Mouse (Mus musculus) lung, postnatal 10 days (tissue): Measurements from ENCODE around the gene Spint5.

Experiments used
- DNase-seq: peaks from one replicate; pipeline ENCODE4 v3.0.0; 2021

Gene Spint5

DNA sequence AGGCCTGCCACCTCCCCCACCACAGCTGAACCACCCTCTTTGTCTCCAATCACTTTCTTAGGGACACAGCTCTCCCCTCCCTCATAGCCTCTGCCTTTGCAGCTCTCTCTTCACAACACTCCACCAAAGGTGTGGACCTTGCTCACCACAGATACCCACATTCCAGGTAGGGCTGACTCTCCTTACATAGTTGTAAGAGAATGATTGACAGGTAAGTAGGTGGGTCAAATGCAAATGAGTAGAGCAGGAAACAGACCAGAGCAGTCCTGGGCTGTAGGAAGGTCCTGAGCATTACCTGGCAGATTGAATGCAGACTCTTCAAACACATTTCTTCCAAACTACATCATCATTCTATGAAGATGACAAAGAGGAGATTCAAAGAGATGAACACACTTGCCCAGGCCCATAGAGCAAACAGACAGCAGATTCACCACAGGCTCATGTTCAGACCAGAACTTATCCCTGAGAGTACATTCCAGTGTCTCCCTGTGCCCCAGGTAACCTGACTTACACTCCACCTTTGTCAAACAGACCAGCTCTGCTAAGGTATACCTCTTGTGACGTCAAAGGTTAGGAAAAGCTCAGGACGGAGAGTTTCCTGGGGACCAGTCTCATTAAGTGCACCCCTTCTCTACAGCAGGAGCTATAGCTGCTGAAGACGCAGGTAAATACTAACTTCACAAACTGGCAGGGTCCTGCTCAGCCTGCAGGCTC lies 22.4 kb downstream of the Spint5 start:
- peak; percentile 11 for DNase-seq

DNA sequence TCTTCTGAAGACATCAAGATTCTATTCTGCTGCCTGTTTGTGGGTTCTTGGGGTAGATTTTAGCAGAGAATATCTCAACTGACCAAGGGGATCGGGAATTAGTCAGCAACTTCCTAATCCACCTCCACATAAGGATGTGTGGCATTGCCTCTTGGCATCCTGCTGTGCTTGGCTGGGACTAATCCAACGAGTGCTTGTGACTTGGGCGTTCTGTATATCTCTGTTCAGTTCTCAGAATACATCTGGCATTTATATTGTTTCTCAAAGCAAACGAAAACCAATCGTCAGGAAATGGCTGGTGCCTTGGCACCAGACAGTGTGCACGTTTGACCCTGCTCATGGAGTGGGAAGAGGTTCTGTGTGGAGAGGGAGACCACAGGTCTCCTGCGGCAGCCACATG lies 24.8 kb downstream of the Spint5 start:
- no peak for DNase-seq

DNA sequence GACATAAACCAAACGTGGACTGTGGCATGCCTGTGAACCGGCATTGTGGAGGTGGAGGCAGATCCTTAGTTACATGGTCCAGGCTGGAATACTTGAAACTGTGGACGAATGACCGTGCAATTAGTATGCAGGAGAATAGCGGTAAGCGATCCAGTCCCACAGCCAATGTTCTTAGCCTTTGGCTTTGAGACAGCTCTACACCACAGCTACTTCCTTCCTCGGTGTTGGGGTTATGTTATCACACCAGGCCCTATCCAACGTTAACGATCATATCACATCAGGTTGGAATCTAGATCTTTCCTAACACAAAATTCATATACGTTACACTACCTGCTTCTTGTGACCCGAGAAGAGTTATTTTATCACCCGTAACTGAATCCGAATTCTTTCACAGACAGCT lies 29.9 kb downstream of the Spint5 start:
- DNase-seq, result no peak

DNA sequence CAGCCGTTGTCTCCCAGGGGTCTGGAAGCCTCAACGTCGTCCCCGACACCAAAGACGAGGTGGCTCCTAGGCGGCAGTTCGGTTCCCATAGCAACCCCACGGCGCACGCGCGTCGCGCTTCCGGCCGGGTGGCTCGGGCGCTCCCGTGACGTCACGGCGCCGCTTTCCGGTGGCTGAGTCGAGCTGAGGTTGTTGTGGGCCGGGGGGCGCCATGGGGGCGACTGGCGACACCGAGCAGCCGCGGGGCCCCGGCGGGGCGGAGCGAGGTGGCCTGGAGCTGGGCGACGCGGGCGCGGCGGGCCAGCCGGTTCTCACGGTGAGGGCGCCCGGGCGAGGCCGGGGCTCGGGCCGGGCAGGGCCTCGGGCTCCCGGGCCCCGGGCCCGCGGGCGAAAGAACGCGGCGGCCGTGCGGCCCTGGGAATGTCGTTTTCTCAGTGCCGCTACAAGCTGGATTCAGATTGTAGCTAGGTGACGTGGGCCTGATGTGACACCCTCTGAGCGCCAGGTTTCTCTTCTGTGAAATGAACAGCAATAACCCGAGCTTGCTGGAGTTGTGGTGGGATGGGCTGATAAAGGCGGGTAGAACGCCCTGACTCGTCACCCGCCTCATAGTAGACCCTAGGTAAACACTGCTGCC lies 30.9 kb downstream of the Spint5 start, which contains the start of the genes Wfdc3 and Dnttip1:
Gene Wfdc3, minus strand, starts transcription at position 89 of the 637 bp plus-strand sequence.
Gene Dnttip1, plus strand, starts transcription at position 141 of the 637 bp plus-strand sequence.
- peak; percentile 95 for DNase-seq

DNA sequence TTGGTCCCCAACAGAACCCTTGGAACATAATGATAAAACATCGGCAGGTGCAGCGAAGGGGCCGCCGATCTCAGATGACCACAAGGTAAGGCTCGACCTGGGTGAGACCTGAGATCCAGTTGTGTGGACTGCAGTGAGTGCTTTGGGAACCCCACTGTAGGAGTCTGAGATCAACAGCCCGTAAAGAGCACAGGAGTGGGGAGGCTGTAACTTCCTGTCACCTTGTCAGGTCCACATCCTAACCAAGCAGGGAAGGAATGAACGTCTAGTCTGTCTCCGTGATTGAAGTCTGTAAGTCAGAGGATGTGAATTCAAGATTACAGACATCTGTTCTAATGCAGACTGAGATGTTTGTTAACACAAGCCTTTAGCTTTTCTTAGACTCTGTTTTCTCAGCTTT lies 31.6 kb downstream of the Spint5 start:
- no peak for DNase-seq

DNA sequence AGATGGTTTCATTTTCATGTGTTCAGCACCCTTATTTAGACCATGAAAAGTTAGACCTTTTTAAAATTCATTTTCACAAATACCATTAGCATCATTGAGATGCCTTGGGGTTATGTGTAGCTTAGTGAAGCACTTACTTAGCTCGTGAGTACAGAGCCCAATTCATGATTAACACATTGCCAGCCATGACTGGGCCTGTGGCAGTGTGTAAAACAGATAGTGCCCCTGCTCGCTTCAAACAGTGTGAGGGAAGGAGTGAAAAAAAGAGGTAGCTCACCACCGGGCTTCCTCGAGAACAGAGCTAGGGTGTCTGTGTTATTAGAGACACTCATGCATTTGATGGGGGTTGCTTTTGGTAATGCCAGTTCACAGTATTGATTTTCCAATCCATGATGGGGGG lies 33.1 kb downstream of the Spint5 start:
- DNase-seq, result no peak

DNA sequence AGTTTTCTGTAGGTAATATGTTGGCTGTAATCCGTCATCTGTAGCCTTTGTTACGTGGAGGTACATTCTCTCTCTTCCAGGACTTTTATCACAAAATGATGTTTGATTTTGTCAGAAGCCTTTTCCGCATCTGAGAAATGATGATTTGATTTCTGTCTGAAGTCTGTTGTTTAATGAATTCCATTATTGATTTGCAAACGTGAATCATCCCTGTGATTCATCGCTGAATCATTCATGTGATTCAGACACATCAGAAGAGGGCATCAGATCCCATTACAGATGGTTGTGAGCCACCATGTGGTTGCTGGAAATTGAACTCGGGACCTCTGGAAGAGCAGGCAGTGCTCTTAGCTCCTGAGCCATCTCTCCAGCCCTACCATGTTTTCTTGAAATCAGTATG lies 33.9 kb downstream of the Spint5 start:
- no peak for DNase-seq

DNA sequence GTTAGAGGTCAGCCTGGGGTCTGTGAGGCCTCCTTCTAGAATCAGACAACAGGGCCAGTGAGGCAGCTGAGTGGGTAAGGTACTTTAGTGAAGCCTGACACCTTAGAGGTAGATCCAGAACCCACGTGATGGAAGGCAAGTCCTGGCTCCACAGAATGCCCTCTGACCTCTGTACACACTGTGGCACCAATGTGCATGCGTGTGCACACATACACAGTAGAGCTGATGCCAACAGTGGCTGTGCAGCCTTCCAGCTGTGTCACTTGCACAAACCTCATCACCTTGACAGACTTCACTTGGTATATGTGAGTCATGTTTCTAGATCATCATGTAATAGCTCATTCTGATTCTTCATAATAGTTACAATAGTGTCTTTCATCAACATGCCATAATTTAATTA lies 37.3 kb downstream of the Spint5 start:
- no peak for DNase-seq

DNA sequence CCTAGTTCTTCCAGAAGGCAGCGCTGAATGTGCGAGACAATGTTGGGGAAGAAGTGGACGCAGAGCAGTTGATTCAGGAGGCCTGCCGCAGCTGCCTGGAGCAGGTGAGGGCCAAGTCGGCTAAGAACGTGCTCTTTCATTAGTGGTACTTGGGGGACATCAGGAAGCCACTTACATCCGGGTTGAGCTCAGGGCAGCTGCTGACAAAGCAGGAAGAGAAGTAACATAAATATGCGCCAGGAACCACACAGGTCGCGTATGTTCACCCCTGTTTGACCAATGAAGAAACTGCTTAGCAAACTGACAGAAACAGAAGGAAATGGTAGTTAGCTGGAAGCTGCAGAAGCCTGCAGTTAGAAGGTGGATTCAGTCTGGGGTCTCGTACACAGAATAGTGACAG lies 39.0 kb downstream of the Spint5 start:
- no peak for DNase-seq

DNA sequence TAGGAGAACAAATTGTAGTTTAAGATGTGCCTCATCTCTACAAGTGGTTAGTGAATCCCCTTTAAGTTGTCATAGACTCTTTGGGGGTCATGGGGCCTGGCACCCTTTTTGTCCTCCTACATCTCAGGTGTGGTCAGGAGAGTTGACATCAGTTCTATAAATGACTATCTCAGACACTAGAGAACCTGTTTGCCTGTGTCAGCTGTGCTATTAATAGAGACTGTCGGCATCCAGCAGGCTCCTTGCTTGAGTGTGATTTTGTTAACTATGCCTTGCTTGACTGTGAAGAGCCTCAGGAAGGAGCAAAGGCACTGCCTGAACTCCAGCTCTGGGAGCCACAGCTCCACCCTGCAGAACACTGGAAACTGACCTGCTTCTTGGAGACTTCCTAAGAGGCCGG lies 39.7 kb downstream of the Spint5 start:
- DNase-seq, result no peak

DNA sequence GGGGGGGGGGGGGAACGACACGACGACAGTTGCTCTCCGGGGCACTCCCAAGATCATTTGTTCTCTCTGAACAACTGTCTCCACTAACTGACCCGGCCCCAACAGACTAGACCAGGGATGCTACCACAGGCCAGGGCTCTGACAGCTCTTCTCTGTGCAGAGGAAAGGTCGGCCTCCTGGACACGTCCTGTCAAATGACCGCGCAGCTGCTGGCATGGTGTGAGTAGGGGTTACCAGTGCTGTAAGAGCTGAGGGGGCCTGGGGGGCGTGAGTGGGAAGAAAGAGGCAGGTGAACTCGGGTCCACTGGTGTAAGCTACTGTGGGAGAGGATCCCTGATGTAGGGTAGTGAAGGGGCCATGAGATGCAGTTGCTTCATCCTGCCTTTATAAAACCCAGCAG lies 42.7 kb downstream of the Spint5 start:
- DNase-seq, result no peak

DNA sequence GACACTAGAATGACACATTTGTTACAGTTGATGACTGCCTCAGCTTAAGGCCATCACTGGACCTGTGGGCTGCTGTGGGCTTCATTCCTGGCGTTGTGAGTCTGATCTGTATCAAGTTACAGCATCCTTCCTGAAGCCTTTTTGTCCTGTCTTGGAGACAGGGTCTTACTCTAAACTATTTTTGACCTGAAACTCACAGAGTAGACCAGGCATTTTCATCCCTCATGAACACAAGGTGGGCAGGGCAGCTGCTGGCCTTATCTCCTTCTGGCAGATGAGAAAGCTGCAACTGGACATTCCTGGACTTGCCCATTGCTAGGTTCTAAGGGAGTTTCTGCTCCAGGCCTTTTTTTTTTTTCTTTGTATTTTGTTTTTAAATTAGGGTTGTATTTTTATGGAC lies 43.6 kb downstream of the Spint5 start:
- DNase-seq, result no peak

DNA sequence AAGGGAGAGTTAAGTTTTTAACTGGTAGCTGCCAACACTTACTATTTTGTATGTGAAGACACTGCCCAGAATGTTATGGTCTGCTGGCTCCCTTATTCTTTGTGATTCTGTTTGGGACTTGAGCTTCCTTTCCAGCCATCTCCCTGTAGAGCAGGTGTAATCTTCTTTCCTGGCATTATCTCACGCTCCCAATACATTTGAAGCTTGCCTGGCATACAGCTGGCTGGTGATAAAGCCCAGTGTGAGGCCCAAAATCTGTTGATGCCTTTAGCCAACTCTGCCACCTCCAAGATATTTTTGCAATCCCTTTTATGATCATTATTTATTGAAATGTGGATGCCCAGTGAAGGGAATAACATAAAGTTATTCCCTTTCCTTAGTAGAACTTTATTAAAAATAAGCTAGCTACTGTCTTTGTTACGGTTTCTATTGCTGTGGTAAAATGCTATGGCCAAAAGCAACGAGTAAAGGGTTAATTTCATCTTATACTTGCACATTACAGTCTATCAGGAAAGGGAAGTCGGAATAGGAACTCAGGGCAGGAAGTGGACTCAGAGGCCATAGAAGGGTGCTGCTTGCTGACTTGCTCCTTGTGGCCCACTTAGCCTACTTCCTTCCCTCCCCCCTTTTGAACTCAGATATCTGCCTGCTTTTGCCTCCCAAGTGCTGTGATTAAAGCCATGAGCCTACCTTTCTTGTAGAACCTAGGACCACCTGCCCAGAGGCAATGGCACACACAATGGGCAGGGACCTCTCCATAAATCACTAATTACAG lies 45.1 kb downstream of the Spint5 start:
- no peak for DNase-seq

DNA sequence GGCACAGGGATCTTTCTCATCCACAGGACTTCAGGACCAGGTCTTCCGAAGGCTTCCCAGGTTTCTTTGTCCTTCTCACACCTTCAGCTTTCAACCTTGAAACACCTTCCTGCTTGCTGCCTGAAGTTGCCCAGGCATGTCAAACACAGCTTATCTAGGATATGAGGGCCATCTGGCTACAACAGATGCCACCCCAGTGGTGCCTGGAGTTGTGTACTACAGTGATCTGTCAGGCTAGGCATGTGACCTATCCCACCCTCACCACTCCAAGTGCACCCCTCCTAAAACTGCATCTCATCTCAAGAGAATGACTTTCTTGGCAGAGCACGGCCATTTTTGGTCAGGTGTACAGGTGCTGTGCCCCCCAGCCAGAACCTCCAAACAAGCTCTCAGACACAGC lies 46.4 kb downstream of the Spint5 start:
- no peak for DNase-seq

DNA sequence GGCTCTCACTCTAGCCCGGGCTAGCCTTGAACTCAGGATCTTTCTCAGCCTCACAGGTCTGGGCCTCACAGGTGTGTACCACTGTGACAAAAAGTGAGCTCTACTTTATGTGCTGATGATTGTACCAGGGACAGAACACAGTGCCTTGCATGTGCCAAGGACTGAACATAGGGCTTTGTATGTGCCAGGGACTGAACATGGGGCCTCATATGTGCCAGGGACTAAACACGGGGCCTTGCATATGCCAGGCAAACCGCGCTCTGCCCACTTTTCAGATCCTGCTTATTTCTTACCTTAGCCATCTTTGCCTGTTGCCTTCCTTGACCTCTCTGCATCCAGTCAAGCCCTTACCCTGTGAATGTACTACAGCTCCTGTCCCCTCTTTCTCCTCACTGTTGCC lies 46.9 kb downstream of the Spint5 start:
- DNase-seq, result no peak

DNA sequence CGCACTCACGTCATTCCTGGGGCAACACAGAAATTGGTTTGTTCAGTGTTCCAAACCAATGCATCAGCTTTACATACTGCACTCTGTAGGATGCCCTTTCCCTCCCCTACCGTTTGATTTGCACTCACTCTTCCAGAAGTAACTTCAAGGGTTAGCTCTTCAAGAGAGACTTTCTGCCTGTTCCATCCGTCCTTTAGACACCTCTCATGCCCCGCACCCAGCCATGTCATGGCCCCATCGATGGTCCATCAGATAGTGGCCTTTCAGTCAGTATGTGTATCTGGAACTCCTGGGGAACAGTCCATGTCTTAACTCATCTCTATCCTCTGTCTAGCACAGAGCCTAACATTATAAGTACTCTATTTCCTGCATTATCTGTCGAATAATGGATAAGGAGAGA lies 47.5 kb downstream of the Spint5 start:
- no peak for DNase-seq

DNA sequence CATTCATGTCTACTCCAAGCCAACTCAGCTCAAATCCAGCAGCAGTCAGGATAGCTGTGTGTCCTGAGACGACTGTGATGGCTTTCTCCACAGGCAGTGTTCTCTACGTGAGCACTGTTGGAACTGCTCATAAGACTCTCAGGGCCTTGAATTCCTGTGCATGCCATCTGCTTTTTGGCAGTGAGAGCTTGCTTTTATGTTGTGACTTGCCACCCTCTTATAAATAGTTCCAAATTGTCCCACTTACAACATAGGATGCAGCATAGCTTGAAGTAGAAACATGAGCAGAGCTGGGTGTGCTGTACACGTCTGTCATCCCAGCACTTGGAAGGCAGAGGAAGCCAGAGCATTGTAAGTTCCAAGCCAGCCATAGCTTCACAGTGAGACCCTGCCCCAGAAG lies 50.7 kb downstream of the Spint5 start:
- DNase-seq, result no peak
